Mouse (Mus musculus): ENCODE measurements around the gene Sbno2.

GRCm38 (mm10) chr10:80107678-80108077 is 2.3 kb upstream of the Sbno2 start:
- TF ChIP-seq CTCF (IDR thresholded peaks at IDR 0.05; ENCODE audit: borderline replicate concordance, insufficient read depth, low read depth, low read length): no peak
- no peak for TF ChIP-seq POLR2A (IDR thresholded peaks at IDR 0.05; ENCODE audit: borderline replicate concordance, insufficient read depth, low read length)
